In the genomic region with DNA sequence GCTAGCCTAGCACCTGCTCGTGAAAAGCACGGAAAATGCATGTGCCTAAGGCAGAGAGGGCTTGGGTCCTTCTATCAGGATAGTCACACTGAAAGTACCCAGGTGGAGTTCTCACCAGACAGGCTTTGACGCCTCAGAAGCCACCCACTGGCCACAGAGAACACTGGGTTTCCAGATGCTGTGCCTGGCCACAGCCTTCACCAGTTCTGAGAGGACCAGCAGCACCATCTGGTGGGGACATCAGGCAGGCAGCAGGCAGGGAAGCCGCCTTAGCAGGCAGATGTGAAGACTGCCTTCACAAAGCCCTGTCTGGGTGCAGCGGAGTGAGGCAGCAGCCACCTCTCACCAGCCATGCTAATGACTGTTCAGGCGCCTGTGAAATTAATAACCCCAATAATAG, we compare ENCODE assay signal across 8 mouse cellular contexts. TPM values are rescaled to one million over a fixed set of nuclear protein-coding genes. Genes with fewer than 3 reads are reported as not detected.
DNase-seq lines count a peak whose midpoint lies in the region; ATAC-seq and TF ChIP-seq lines count a peak whose summit lies in the region.

No protein-coding gene starts in this region.

- H3K27me3 ChIP-seq in heart, embryonic 14.5 days (ENCODE audit: control insufficient read depth, insufficient read depth, low read length) = no peaks in the 10 kb centered on the region
- no peaks in the 10 kb centered on the region for H3K27me3 ChIP-seq in liver, embryonic 12.5 days (replicated peaks)
- no peaks in the 10 kb centered on the region for H3K27me3 ChIP-seq in neural tube, embryonic 11.5 days (ENCODE audit: control insufficient read depth, insufficient read depth, low read length)
- H3K27me3 ChIP-seq in stomach, embryonic 15.5 days (replicated peaks) = no peaks in the 10 kb centered on the region

- no peaks in the 10 kb centered on the region for H3K36me3 ChIP-seq in heart, embryonic 14.5 days (ENCODE audit: control insufficient read depth, insufficient read depth, low read length)
- no peaks in the 10 kb centered on the region for H3K36me3 ChIP-seq in liver, embryonic 12.5 days
- no peaks in the 10 kb centered on the region for H3K36me3 ChIP-seq in neural tube, embryonic 11.5 days (ENCODE audit: control insufficient read depth, insufficient read depth, low read length)
- H3K36me3 ChIP-seq in stomach, embryonic 15.5 days = no peaks in the 10 kb centered on the region

- H3K9ac ChIP-seq in heart, embryonic 14.5 days (ENCODE audit: low read length) = no peak overlapping the region
- no peak overlapping the region for H3K9ac ChIP-seq in liver, embryonic 12.5 days
- no peak overlapping the region for H3K9ac ChIP-seq in neural tube, embryonic 11.5 days (ENCODE audit: low read length)
- H3K9ac ChIP-seq in stomach, embryonic 15.5 days = no peak overlapping the region

- no peak for TF ChIP-seq POLR2A in embryonic fibroblast, embryonic 13.5 days (IDR thresholded peaks at IDR 0.05; ENCODE audit: low read depth, low read length)

- no peaks in the 10 kb centered on the region for H3K4me1 ChIP-seq in embryonic fibroblast, embryonic 13.5 days (ENCODE audit: control insufficient read depth, insufficient read depth, low read length)
- H3K4me1 ChIP-seq in heart, embryonic 14.5 days (ENCODE audit: control insufficient read depth in 2 of 2, insufficient read depth in 2 of 2, low read length in 2 of 2) = no peaks in the 10 kb centered on the region
- H3K4me1 ChIP-seq in liver, embryonic 12.5 days = peaks cover 3% of the 10 kb centered on the region; the same call in 1 of the 2 replicates
- H3K4me1 ChIP-seq in neural tube, embryonic 11.5 days (ENCODE audit: control insufficient read depth, insufficient read depth, low read length) = no peaks in the 10 kb centered on the region
- no peaks in the 10 kb centered on the region for H3K4me1 ChIP-seq in stomach, embryonic 15.5 days

- no peak overlapping the region for H3K4me2 ChIP-seq in heart, embryonic 14.5 days (ENCODE audit: low read length)
- H3K4me2 ChIP-seq in liver, embryonic 12.5 days = no peak overlapping the region
- H3K4me2 ChIP-seq in neural tube, embryonic 11.5 days (ENCODE audit: low read depth) = no peak overlapping the region
- H3K4me2 ChIP-seq in stomach, embryonic 15.5 days = no peak overlapping the region

- H3K27ac ChIP-seq in embryonic fibroblast, embryonic 13.5 days (ENCODE audit: insufficient read depth, low read length) = no peak overlapping the region
- H3K27ac ChIP-seq in heart, embryonic 14.5 days (replicated peaks in 1 of 2; ENCODE audit: control insufficient read depth in 1 of 2, insufficient read depth in 1 of 2, low read depth in 2 of 2, low read length in 2 of 2) = no peak overlapping the region
- H3K27ac ChIP-seq in liver, embryonic 12.5 days = no peak overlapping the region
- no peak overlapping the region for H3K27ac ChIP-seq in neural tube, embryonic 11.5 days (ENCODE audit: low read depth, low read length)
- no peak overlapping the region for H3K27ac ChIP-seq in stomach, embryonic 15.5 days

- no peaks in the 10 kb centered on the region for H3K9me3 ChIP-seq in heart, embryonic 14.5 days (ENCODE audit: control insufficient read depth, low read length)
- no peaks in the 10 kb centered on the region for H3K9me3 ChIP-seq in liver, embryonic 12.5 days (replicated peaks)
- no peaks in the 10 kb centered on the region for H3K9me3 ChIP-seq in neural tube, embryonic 11.5 days (ENCODE audit: control insufficient read depth, low read length)
- no peaks in the 10 kb centered on the region for H3K9me3 ChIP-seq in stomach, embryonic 15.5 days

- ATAC-seq in heart, embryonic 14.5 days (ENCODE audit: insufficient number of reproducible peaks, insufficient read depth, low FRiP score, low read depth) = peak; percentile 43
- ATAC-seq in liver, embryonic 12.5 days = peak; percentile 46; the same call in 1 of the 2 replicates
- ATAC-seq in neural tube, embryonic 11.5 days (ENCODE audit: insufficient read depth, low FRiP score, low TSS enrichment) = peak; percentile 87
- peak; percentile 44; the same call in 1 of the 2 replicates for ATAC-seq in stomach, embryonic 15.5 days (ENCODE audit: insufficient read depth, low FRiP score, low read depth)

- 34% methylated on average over 6 of the region's 6 CpGs for WGBS in heart, embryonic 14.5 days
- WGBS in liver, embryonic 12.5 days (ENCODE audit: insufficient replicate concordance) = 30% methylated on average over 6 of the region's 6 CpGs
- 29% methylated on average over 6 of the region's 6 CpGs for WGBS in neural tube, embryonic 11.5 days
- 38% methylated on average over 6 of the region's 6 CpGs for WGBS in stomach, embryonic 15.5 days

- no peak overlapping the region for H3K4me3 ChIP-seq in embryonic fibroblast, embryonic 13.5 days (ENCODE audit: insufficient read depth, low read length)
- no peak overlapping the region for H3K4me3 ChIP-seq in heart, embryonic 14.5 days (ENCODE audit: control insufficient read depth in 1 of 2, insufficient read depth in 1 of 2, low read depth in 1 of 2, low read length in 2 of 2)
- H3K4me3 ChIP-seq in liver, embryonic 12.5 days = no peak overlapping the region
- no peak overlapping the region for H3K4me3 ChIP-seq in neural tube, embryonic 11.5 days (ENCODE audit: low read depth, low read length)
- no peak overlapping the region for H3K4me3 ChIP-seq in stomach, embryonic 15.5 days (replicated peaks)

- DNase-seq in 416B (ENCODE audit: low read depth) = peak; percentile 68
- peak; percentile 43 to 53 for DNase-seq in adrenal gland, postnatal 4 days (ENCODE audit: low spot score in 2 of 2)
- DNase-seq in kidney, postnatal 10 days = peak; percentile 89
- peak; percentile 87 for DNase-seq in neural tube, embryonic 11.5 days (ENCODE audit: low spot score)

- peak; percentile 98 for TF ChIP-seq CTCF in embryonic fibroblast, embryonic 13.5 days (IDR thresholded peaks at IDR 0.05; ENCODE audit: borderline replicate concordance, insufficient read depth, low read length)

RNA-seq across cellular contexts. Expression of gene Dap, which starts 40.7 kb away (rescaled TPM):
- 10 to 100 TPM; 83.2 to 87.9 TPM for total RNA-seq in adrenal gland, postnatal 4 days (2021)
- 214 and 257 TPM in 2 replicates for polyA plus RNA-seq in embryonic fibroblast, embryonic 13.5 days (2011; ENCODE audit: insufficient read length, low read depth, missing spikeins)
- 56.1 and 63.4 TPM in 2 replicates for polyA plus RNA-seq in heart, embryonic 14.5 days (2014; fragmentation: Nextera tagmentation; extraction: Ambion mirVana)
- polyA plus RNA-seq in liver, embryonic 12.5 days (2016; fragmentation: Nextera tagmentation; extraction: Ambion mirVana) = 43.3 and 44.3 TPM in 2 replicates
- polyA plus RNA-seq in neural tube, embryonic 11.5 days (2014; fragmentation: Nextera tagmentation; extraction: Ambion mirVana) = 44.5 and 51.4 TPM in 2 replicates
- 112 and 130 TPM in 2 replicates for polyA plus RNA-seq in stomach, embryonic 15.5 days (2015; fragmentation: Nextera tagmentation; extraction: Ambion mirVana)
